Mouse (Mus musculus) hindbrain, embryonic 10.5 days (tissue): Measurements from ENCODE around the gene 1700030K09Rik. TPM values are rescaled to one million over a fixed set of nuclear protein-coding genes. Genes with fewer than 3 reads are reported as not detected.

Experiments
- DNase-seq: peaks from one replicate; pipeline ENCODE4 v3.0.0-alpha.2; 2017; ENCODE audit warnings: low spot score
- H3K27ac ChIP-seq: fragments of 300-500 bp; sonication (generic); 2 replicates; pipeline ENCODE4 v1.5.1; 2016; ENCODE audit warnings: mild to moderate bottlenecking, moderate library complexity
- H3K27me3 ChIP-seq: fragments of 300-500 bp; sonication (generic); 2 replicates; pipeline ENCODE4 v1.6.1; 2016; ENCODE audit warnings: mild to moderate bottlenecking; ENCODE audit not compliant: poor library complexity, insufficient read depth, severe bottlenecking
- H3K36me3 ChIP-seq: fragments of 300-500 bp; sonication (generic); 2 replicates; pipeline ENCODE4 v1.6.1; 2016; ENCODE audit warnings: mild to moderate bottlenecking, moderate library complexity
- H3K4me1 ChIP-seq: fragments of 300-500 bp; sonication (generic); replicated peaks from 2 replicates; pipeline ENCODE4 v1.6.1; 2016; ENCODE audit warnings: mild to moderate bottlenecking
- H3K4me3 ChIP-seq: fragments of 300-500 bp; sonication (generic); 2 replicates; pipeline ENCODE4 v1.5.1; 2016; ENCODE audit warnings: mild to moderate bottlenecking, moderate library complexity
- H3K9me3 ChIP-seq: fragments of 300-500 bp; sonication (generic); 2 replicates; pipeline ENCODE4 v1.6.1; 2016; ENCODE audit warnings: mild to moderate bottlenecking, moderate library complexity
- WGBS: fragments of 180-500 bp; shearing (Covaris S2); methylation state at CpG from one replicate; pipeline ENCODE4 v1.1.7; 2016; 5-methylcytosine and 5-hydroxymethylcytosine counted together
- polyA plus RNA-seq: library from polyadenylated mRNA; unstranded; fragments of >200 nt; fragmentation: Nextera tagmentation; extraction: Ambion mirVana; gene quantifications from 2 replicates; pipeline ENCODE4 v1.2.1, GENCODE M21; 2016

1700030K09Rik gene
- 14.3 and 15.5 TPM in 2 replicates for polyA plus RNA-seq

GRCm38 (mm10) chr8:72443338-72443993 lies at the start of gene 1700030K09Rik, which contains the start of gene Calr3:
Gene 1700030K09Rik, plus strand, starts transcription at chr8:72443880.
Gene Calr3, minus strand, starts transcription at chr8:72443870.
- Histone ChIP-seq H3K9me3 (no peaks in the 10 kb centered on the region), H3K27ac (peak within 1 kb of the TSS; percentile 91), H3K4me3 (peak within 1 kb of the TSS; percentile 57), H3K27me3 (no peaks in the 10 kb centered on the region), H3K36me3 (peaks cover 18% of the 10 kb centered on the region), H3K4me1 (peaks cover 12% of the 10 kb centered on the region; the same call in 1 of the 2 replicates)
- 5% methylated on average over 34 of the region's 34 CpGs for WGBS
- DNase-seq, result peak; percentile 97

DNA sequence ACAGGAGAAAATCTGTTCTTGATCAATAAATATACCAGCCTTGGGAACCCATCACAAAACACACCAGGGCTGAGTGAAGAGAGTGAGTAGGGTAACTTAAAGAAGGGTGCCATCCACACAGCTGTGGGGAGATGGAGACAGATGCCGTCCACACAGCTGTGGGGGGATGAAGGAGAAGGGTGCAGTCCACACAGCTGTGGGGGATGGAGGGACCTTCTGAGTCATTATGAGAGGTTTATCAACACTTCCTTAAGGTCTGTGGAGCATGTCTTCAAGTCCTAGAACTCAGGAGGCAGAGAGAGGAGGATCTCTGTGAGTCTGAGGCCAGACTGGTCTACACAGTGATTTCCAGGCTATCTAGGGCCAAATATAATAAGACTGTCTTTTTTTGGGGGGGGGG lies 42.3 kb upstream of the 1700030K09Rik start:
- no peak overlapping the region for H3K27ac ChIP-seq
- 96% methylated on average over 1 of the region's 1 CpGs for WGBS
- H3K4me3 ChIP-seq, result no peak overlapping the region
- H3K9me3 ChIP-seq, result no peaks in the 10 kb centered on the region
- H3K4me1 ChIP-seq, result peaks cover 12% of the 10 kb centered on the region
- H3K27me3 ChIP-seq, result no peaks in the 10 kb centered on the region
- DNase-seq, result no peak
- peaks cover 53% of the 10 kb centered on the region for H3K36me3 ChIP-seq

DNA sequence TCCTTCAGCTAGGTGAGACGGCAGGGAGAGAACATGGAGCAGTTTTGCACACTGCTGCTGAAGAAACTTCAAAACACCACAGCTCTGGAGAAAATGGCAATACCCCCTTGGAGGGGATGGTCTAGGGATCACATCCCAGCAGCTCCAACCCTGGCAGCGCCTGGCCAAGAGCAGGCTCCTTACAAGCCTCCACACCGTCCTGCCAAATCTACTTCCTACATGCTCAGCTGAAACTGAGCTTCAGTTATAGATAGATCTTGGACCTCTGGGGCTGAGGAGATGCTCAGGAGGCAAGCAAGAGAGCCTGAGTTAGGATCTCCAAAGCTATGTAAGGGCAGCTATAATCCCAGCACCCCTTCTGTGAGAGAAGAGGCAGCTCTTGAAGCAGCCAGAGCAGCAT lies 40.7 kb upstream of the 1700030K09Rik start:
- 89% methylated on average over 3 of the region's 3 CpGs for WGBS
- no peaks in the 10 kb centered on the region for H3K9me3 ChIP-seq
- no peak overlapping the region for H3K27ac ChIP-seq
- peaks cover 42% of the 10 kb centered on the region for H3K36me3 ChIP-seq
- no peak for DNase-seq
- H3K4me3 ChIP-seq, result no peak overlapping the region
- H3K27me3 ChIP-seq, result no peaks in the 10 kb centered on the region
- H3K4me1 ChIP-seq, result peaks cover 12% of the 10 kb centered on the region

GRCm38 (mm10) chr8:72407878-72408277 lies 35.8 kb upstream of the 1700030K09Rik start:
- Histone ChIP-seq H3K27me3 (no peaks in the 10 kb centered on the region), H3K27ac (no peak overlapping the region), H3K9me3 (no peaks in the 10 kb centered on the region), H3K4me3 (no peak overlapping the region), H3K36me3 (peaks cover 26% of the 10 kb centered on the region), H3K4me1 (0 out of 2 replicates have a peak, but pooled peaks cover 4% of the 10 kb centered on the region)
- no peak for DNase-seq
- 93% methylated on average over 1 of the region's 1 CpGs for WGBS

- Histone ChIP-seq H3K9me3 (no peaks in the 10 kb centered on the region), H3K4me3 (no peak overlapping the region), H3K4me1 (0 out of 2 replicates have a peak, but pooled peaks cover 4% of the 10 kb centered on the region), H3K36me3 (peaks cover 38% of the 10 kb centered on the region), H3K27me3 (no peaks in the 10 kb centered on the region), H3K27ac (no peak overlapping the region)
- WGBS, result 63% methylated on average over 3 of the region's 3 CpGs
- DNase-seq, result no peak
These were observed 34.2 kb upstream of the 1700030K09Rik start for GRCm38 (mm10) chr8:72409443-72409842.

GRCm38 (mm10) chr8:72413839-72414238 lies 29.8 kb upstream of the 1700030K09Rik start:
- H3K9me3 ChIP-seq, result no peaks in the 10 kb centered on the region
- no peaks in the 10 kb centered on the region for H3K27me3 ChIP-seq
- no peak overlapping the region for H3K4me3 ChIP-seq
- 92% methylated on average over 7 of the region's 7 CpGs for WGBS
- H3K4me1 ChIP-seq, result peaks cover 44% of the 10 kb centered on the region
- H3K36me3 ChIP-seq, result peaks cover 63% of the 10 kb centered on the region
- no peak for DNase-seq
- H3K27ac ChIP-seq, result no peak overlapping the region

DNA sequence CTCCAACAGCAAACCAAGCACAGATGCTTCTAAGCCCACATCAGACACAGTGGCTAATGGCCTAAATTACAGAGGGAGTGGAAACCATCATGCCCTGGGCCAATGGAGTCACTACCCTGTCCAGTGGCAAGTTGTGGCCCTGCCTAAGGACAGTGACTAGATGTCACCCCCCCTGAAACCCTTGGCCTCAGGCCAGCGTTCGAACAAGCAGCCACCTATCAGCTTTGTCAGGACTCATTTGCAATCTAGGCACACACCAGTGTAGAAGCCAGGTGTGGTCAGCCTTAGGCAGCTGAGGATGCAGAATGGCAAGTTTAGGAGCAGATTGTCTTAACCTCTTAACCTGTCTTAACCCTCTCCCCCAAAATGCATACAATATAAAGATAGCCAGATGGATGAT lies 28.4 kb upstream of the 1700030K09Rik start:
- no peaks in the 10 kb centered on the region for H3K27me3 ChIP-seq
- no peak for DNase-seq
- H3K4me3 ChIP-seq, result no peak overlapping the region
- no peaks in the 10 kb centered on the region for H3K9me3 ChIP-seq
- H3K36me3 ChIP-seq, result peaks cover 66% of the 10 kb centered on the region
- no peak overlapping the region for H3K27ac ChIP-seq
- H3K4me1 ChIP-seq, result peaks cover 54% of the 10 kb centered on the region
- 89% methylated on average over 2 of the region's 2 CpGs for WGBS

DNA sequence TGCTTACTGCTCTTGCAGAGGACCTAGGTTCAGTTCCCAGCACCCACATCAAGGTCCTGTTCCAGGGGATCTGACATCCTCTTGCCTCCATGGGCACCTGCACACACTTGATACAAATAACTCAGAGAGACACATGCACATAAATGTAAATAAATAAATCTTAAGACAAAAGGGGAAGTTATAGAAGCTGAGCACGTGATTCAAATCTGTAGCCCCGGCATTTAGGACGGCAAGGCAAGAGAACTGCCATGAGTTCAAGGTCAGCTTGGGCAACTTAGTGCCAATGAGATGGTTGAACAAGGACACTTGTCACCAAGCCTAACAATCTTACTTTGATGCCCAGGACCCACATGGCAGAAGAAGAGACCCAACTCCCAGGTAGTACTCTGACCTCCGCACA lies 25.6 kb upstream of the 1700030K09Rik start:
- Histone ChIP-seq H3K9me3 (no peaks in the 10 kb centered on the region), H3K4me1 (peaks cover 66% of the 10 kb centered on the region), H3K27ac (no peak overlapping the region), H3K4me3 (no peak overlapping the region), H3K36me3 (peaks cover 46% of the 10 kb centered on the region), H3K27me3 (no peaks in the 10 kb centered on the region)
- no peak for DNase-seq
- WGBS, result 97% methylated on average over 4 of the region's 4 CpGs

DNA sequence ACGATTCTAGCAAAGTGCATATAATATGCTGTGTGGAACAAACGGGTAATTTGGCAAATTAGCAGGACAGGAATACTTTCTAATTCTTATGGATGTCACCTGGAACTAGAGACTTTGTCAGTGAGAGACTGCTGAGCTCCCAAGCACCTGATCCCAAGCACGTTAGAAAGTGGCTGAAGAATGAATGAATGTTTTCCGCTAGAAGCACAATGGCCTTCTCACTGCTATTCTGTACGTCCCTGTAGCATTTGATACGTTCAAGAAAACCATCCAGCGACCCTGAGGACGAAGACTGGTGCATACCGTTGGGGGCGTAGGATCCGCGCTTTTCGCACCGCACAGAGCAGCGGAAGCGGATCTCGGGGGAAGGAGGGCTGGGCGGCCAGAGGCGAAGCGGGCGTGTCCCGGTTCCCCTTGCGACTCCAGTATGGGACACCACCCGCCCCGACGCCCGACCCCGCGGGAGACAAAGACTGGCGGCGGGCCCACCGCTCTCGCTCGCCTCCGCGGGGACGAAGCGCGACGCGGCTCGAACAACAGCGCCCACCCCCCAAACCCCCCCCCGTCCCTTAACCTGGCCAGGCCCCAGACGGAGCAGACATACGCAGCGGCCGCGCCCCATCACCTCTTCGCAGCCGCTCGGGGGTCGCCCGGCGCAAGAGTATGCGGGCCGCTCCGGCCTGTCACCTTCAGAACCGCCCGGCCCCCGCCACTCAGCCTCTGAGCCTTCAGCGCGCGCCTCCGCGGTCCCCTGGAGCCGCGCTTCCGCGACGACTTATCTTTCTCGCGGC lies 22.9 kb upstream of the 1700030K09Rik start:
- DNase-seq, result peak; percentile 57
- WGBS, result 1% methylated on average over 70 of the region's 73 CpGs
- H3K27me3 ChIP-seq, result no peaks in the 10 kb centered on the region
- peaks cover 21% of the 10 kb centered on the region for H3K36me3 ChIP-seq
- no peaks in the 10 kb centered on the region for H3K9me3 ChIP-seq
- peaks cover 56% of the 10 kb centered on the region for H3K4me1 ChIP-seq
- peak overlapping the region; percentile 96 for H3K27ac ChIP-seq
- peak overlapping the region; percentile 93 for H3K4me3 ChIP-seq

GRCm38 (mm10) chr8:72421362-72422335 lies 22.0 kb upstream of the 1700030K09Rik start, which contains the start of gene Eps15l1:
Gene Eps15l1, minus strand, starts transcription at chr8:72421460.
- peaks cover 47% of the 10 kb centered on the region for H3K4me1 ChIP-seq
- no peaks in the 10 kb centered on the region for H3K9me3 ChIP-seq
- H3K4me3 ChIP-seq, result peak within 1 kb of the TSS; percentile 93
- H3K27me3 ChIP-seq, result no peaks in the 10 kb centered on the region
- peak; percentile 99 for DNase-seq
- peaks cover 19% of the 10 kb centered on the region for H3K36me3 ChIP-seq
- peak within 1 kb of the TSS; percentile 96 for H3K27ac ChIP-seq
- under 1% methylated on average over 48 of the region's 48 CpGs for WGBS

GRCm38 (mm10) chr8:72422926-72423325 lies 20.8 kb upstream of the 1700030K09Rik start:
- no peak for DNase-seq
- no peaks in the 10 kb centered on the region for H3K9me3 ChIP-seq
- peaks cover 13% of the 10 kb centered on the region for H3K36me3 ChIP-seq
- H3K4me1 ChIP-seq, result peaks cover 34% of the 10 kb centered on the region
- H3K27me3 ChIP-seq, result no peaks in the 10 kb centered on the region
- 78% methylated on average over 1 of the region's 1 CpGs for WGBS
- H3K27ac ChIP-seq, result no peak overlapping the region
- no peak overlapping the region for H3K4me3 ChIP-seq

DNA sequence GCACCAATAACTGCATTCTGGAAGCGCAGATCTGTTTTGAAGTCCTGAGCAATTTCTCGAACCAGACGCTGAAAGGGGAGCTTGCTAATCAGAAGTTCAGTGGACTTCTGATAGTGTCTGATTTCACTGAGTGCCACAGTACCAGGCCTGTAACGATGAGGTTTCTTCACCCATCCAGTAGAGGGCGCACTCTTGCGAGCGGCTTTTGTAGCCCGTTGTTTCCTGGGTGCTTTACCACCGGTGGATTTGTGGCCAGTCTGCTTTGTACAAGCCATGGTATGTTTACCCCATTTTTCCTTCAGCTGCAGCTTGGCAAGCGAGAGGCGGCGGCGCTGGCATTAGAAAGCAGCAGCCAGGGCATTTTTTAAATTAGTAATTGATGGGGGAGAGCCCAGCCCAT lies 14.0 kb upstream of the 1700030K09Rik start:
- Histone ChIP-seq H3K4me1 (no peaks in the 10 kb centered on the region), H3K27ac (no peak overlapping the region), H3K9me3 (no peaks in the 10 kb centered on the region), H3K27me3 (no peaks in the 10 kb centered on the region), H3K4me3 (no peak overlapping the region), H3K36me3 (no peaks in the 10 kb centered on the region)
- WGBS, result 53% methylated on average over 13 of the region's 13 CpGs
- no peak for DNase-seq
